Mouse (Mus musculus): ENCODE results near the gene Gpx3. TPM values are rescaled to one million over a fixed set of nuclear protein-coding genes. Genes with fewer than 3 reads are reported as not detected.
A peak's percentile ranks its signal among the peaks of the same experiment; 100 is the strongest.
"Not testable (repeated sequence)": the region's sequence is repeated elsewhere in the genome, so short reads cannot be mapped to it uniquely, and the experiment has no call there.

Gpx3 gene
- total RNA-seq, 4 experiments from 2014 or later, result 188 to 354 (median 218) TPM

GRCm38 (mm10) chr11:54881051-54881474 lies 21.2 kb upstream of the Gpx3 start:
- DNase-seq (ENCODE audit: low spot score), result no peak

GRCm38 (mm10) chr11:54882671-54883070 lies 19.6 kb upstream of the Gpx3 start:
- no peak for DNase-seq (ENCODE audit: low spot score)

- DNase-seq (ENCODE audit: low spot score), result no peak
Measured at GRCm38 (mm10) chr11:54884197-54884828, 17.9 kb upstream of the Gpx3 start.

- peak; percentile 84 for DNase-seq (ENCODE audit: low spot score)
Measured at GRCm38 (mm10) chr11:54884937-54885336, 17.3 kb upstream of the Gpx3 start.

GRCm38 (mm10) chr11:54885406-54885805 lies 16.8 kb upstream of the Gpx3 start:
- no peak for DNase-seq (ENCODE audit: low spot score)

GRCm38 (mm10) chr11:54887927-54888326 lies 14.3 kb upstream of the Gpx3 start:
- peak; percentile 55 for DNase-seq (ENCODE audit: low spot score)

- DNase-seq (ENCODE audit: low spot score), result no peak
Measured at GRCm38 (mm10) chr11:54891341-54891740, 10.9 kb upstream of the Gpx3 start.

- no peak for DNase-seq (ENCODE audit: low spot score)
Measured at GRCm38 (mm10) chr11:54892091-54892490, 10.2 kb upstream of the Gpx3 start.

- DNase-seq (ENCODE audit: low spot score), result no peak
Measured at GRCm38 (mm10) chr11:54894589-54894988, 7.7 kb upstream of the Gpx3 start.

GRCm38 (mm10) chr11:54896646-54897045 lies 5.6 kb upstream of the Gpx3 start:
- not testable (repeated sequence) for DNase-seq (ENCODE audit: low spot score)

GRCm38 (mm10) chr11:54897470-54897869 lies 4.8 kb upstream of the Gpx3 start:
- no peak for DNase-seq (ENCODE audit: low spot score)

- no peak for DNase-seq (ENCODE audit: low spot score)
Measured at GRCm38 (mm10) chr11:54899657-54900056, 2.6 kb upstream of the Gpx3 start.

- DNase-seq (ENCODE audit: low spot score), result no peak
Measured at GRCm38 (mm10) chr11:54903339-54903738, 1.1 kb downstream of the Gpx3 start.

GRCm38 (mm10) chr11:54903940-54904706 lies 1.9 kb downstream of the Gpx3 start:
- peak; percentile 57 for DNase-seq (ENCODE audit: low spot score)

GRCm38 (mm10) chr11:54905086-54905485 lies 2.8 kb downstream of the Gpx3 start:
- no peak for DNase-seq (ENCODE audit: low spot score)

GRCm38 (mm10) chr11:54905931-54906330 lies 3.7 kb downstream of the Gpx3 start:
- DNase-seq (ENCODE audit: low spot score), result peak; percentile 33

GRCm38 (mm10) chr11:54906466-54906865 lies 4.2 kb downstream of the Gpx3 start:
- DNase-seq (ENCODE audit: low spot score), result no peak

GRCm38 (mm10) chr11:54907259-54907658 lies 5.0 kb downstream of the Gpx3 start:
- no peak for DNase-seq (ENCODE audit: low spot score)

- no peak for DNase-seq (ENCODE audit: low spot score)
Measured at GRCm38 (mm10) chr11:54909273-54909672, 7.0 kb downstream of the Gpx3 start.

- no peak for DNase-seq (ENCODE audit: low spot score)
Measured at GRCm38 (mm10) chr11:54910081-54910665, 7.9 kb downstream of the Gpx3 start.

GRCm38 (mm10) chr11:54911201-54911600 lies 8.9 kb downstream of the Gpx3 start:
- no peak for DNase-seq (ENCODE audit: low spot score)

GRCm38 (mm10) chr11:54911671-54912502 lies 9.6 kb downstream of the Gpx3 start:
- no peak for DNase-seq (ENCODE audit: low spot score)

All from heart, adult 8-10 months (tissue).